Mouse (Mus musculus) kidney, adult 8-10 months (tissue): ENCODE results near the gene Myo5a.

ENCODE experiments used
- DNase-seq, 2 experiments: peaks; one replicate each; pipeline ENCODE4 v3.0.0; 2022

Myo5a gene

DNA sequence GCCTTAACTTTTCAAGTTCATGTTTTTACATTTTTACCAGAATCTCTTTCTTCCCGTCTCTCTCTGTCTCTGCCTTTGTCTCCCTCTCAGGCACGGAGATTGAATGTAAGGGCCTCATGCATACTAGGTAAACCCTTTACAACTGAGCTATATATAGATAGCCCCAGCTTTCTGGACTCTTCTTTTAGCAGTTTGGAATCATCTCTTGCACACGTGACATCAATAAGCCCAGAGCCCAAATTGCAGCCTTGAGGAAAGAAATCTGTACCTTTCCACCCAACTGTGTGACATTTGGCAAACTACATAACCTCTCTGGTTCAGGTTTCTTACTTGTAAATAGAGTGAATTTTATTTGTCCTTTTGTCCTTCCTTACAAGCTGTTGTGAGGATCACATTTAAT is 1.5 kb downstream of the Myo5a start:
- DNase-seq: no peak

DNA sequence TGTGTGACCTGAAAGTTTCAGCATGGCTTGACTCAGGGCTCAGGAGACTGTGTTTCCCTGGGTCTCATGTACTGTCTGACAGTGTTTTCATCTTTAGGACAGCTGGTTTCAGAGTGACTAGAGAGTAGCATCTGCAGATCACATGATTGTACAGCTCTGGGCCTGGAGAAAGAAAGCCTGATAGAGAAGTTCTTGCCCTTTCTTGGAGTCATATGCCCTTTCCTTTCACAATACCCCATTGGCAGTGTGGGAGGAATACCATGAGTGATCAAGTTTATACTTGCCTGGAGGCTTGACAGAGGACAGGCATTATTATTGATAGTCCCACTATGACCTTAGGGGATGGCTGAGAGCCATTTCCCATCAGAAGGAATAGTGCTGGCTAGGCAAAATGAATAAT is 6.4 kb downstream of the Myo5a start:
- DNase-seq: no peak

DNA sequence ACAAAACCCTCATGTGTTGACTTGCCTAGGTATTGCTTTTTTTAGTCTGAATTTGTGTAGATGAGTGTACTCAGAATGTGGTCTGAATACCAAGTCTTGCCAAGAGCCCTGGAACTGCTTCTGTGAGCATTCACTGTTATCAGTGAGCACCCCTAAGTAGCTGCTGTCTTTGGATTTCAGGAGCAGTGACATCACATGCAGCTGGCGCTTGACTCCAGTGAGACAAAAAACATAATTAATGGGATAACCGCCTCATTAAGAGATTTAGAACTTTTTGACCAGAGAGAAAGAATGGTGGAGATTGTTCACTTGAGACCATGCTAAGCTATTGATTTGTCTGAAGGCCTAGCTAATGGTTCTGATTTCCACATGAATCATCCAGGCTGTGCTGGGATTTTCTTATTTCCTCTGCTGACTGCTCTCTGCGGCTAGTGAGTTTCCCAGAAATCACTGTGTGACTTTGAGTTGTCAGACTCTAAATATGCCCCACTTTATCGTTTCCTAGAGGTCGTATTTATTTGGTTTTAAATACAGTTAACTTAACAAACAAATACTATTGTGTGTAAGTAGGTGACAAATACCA is 14.5 kb downstream of the Myo5a start:
- no peak for DNase-seq

GRCm38 (mm10) chr9:75087823-75088222 is 17.0 kb downstream of the Myo5a start:
- DNase-seq: no peak

GRCm38 (mm10) chr9:75089285-75089684 is 18.5 kb downstream of the Myo5a start:
- DNase-seq: no peak

GRCm38 (mm10) chr9:75092134-75092533 is 21.3 kb downstream of the Myo5a start:
- DNase-seq: no peak

DNA sequence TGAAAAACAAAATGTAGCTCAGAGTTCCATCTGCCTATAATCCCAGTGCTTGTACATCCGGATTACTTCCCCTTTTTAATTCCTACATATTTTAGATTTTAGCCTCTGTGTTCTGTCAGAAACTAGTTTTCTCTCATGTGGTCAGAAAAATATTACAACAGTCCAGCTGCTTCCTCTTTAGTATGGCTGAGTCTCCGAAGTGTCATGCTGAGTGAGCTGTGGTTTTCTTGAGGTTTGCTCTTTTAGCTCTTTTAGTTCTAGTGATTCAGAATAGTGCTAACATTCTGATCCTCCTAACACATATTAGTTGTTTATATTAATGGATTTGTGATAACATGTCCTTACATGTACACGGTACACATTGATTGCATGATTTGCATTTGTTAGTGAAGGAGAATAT is 23.9 kb downstream of the Myo5a start:
- no peak for DNase-seq

GRCm38 (mm10) chr9:75098937-75099336 is 28.1 kb downstream of the Myo5a start:
- no peak for DNase-seq

GRCm38 (mm10) chr9:75100157-75100781 is 29.5 kb downstream of the Myo5a start:
- DNase-seq: no peak

- DNase-seq: no peak
These were observed 31.3 kb downstream of the Myo5a start for GRCm38 (mm10) chr9:75102131-75102530.

GRCm38 (mm10) chr9:75116571-75117177 is 45.9 kb downstream of the Myo5a start:
- peak; percentile 62 to 69 for DNase-seq

- DNase-seq: no peak
These were observed 50.3 kb downstream of the Myo5a start for GRCm38 (mm10) chr9:75121126-75121525.

DNA sequence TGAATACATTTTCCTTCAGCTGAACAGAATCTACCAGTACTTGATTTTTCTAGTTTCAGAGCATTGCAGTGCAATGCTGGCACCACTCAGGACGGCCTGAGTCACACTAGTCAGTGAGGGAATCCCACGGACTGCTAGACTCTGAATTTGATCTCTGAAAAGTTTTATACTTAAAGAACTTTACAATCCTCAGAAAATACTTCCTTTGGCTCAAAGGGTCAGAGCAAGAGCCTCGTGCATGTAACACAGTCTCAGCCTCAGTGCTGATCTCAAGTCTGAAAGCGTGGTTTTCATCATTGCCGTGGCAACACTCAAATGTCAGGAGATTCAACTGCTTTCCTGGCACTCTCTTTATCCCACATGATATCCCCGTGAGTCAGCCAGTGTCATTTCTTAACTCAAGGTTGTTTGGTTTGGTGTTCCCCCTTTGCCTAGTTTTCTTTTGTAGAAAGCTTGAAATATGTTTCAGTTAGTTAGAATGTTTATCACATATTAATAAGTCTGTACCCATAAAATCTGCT is 53.4 kb downstream of the Myo5a start:
- no peak for DNase-seq

GRCm38 (mm10) chr9:75130553-75130952 is 59.7 kb downstream of the Myo5a start:
- no peak for DNase-seq

- DNase-seq: peak in 1 of 2 experiments; percentile 25
These were observed 76.1 kb downstream of the Myo5a start for GRCm38 (mm10) chr9:75146911-75147310.

DNA sequence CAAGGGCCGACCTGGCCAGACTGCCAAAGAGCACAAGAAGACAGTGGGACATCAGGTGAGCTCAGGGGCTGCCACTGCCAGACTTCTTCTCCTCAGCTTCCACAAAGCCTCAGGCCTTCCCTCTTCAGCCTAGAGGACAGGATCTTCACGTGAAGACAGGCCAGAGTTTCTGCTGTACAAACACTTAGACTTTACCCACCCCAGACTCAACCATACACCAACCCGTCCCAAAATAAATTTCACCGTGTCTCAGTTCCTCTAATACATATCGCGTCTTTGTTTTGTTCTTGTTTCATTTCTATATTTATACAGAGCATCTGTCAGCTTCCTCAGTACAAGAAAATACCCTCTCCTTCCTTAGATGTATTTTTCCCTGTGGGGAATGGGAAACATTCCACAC is 89.7 kb downstream of the Myo5a start:
- DNase-seq: no peak

DNA sequence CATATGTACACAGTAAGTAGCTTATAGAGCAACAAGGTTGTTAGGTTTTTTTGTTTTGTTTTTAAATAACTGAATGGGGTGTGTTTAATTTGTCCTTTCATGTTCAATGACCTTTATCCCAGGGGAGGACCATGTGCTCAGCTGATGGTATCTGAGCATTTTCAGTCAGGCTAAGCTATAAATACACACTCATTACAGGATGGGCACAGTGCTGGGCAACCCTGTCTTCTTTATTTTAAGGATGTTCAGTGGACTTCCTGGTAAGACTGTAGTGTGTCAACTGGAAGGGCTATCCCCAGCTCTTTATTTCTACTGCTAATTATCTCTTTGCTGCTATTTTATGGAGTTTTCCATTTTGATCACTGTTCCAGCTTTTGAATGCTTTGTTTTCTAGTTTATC is 92.8 kb downstream of the Myo5a start:
- no peak for DNase-seq

- no peak for DNase-seq
These were observed 100.9 kb downstream of the Myo5a start for GRCm38 (mm10) chr9:75171721-75172120.

DNA sequence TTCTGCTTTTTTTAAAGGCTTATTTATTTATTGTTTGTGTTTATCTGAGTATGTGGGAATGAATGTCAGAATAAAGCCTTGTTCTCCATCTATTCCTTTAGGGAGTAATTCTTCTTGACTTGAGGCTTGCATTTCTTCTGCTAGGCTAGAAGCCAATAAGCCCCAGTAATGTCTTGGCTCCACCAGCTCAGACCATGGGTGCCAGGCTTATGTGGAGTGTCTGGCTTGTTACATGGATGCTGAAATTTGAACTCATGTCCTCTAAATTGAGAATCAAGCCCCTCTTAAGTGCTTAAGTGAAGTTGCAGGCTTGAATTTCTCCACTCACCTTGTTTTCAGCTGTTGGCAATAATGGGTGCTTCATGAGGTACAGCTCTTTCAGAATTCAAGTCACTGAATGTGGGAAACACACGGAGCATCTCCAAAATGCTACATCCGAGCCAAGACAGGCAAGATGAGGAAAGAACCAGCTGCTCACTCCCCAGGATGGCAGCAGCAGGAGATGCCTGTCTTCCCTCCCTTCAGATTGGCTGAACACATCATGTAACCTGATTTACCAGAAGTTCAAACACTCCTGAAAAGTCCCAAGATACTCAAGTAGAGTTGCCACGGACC is 116.9 kb downstream of the Myo5a start:
- DNase-seq: no peak

DNA sequence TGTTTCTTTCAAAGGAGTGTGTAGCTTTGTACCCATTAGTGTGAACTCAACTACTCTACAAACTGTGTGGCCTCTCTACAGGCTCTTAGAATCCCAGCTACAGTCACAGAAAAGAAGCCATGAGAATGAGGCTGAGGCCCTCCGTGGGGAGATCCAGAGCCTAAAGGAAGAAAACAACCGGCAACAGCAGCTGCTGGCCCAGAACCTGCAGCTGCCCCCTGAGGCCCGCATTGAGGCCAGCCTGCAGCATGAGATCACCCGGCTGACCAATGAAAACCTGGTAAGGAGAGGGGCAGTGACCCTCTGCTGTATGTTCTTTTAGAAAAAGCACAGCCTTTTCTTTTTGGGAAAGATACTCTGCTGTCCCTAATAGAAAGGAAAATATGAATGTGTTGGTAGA is 123.0 kb downstream of the Myo5a start:
- no peak for DNase-seq

GRCm38 (mm10) chr9:75196335-75196734 is 125.5 kb downstream of the Myo5a start:
- DNase-seq: no peak

DNA sequence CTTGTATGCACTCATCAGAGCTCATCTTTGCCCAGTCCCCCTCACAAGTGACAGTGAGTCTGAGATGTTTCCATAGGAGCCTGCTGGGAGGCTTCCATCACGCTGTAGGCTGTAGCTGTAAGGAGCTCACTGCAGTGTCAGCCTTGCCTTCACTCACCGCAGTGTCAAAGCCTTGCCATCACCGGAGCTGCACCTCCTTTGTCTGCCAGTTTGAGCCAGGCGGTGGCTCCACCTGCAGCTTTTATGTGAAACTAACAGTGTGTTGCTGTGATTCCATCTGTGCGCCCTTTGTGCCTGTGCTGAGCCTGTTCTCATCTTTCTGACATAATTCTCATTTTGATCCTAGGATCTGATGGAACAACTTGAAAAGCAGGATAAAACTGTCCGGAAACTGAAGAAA is 126.5 kb downstream of the Myo5a start:
- peak in 1 of 2 experiments; percentile 41 for DNase-seq

DNA sequence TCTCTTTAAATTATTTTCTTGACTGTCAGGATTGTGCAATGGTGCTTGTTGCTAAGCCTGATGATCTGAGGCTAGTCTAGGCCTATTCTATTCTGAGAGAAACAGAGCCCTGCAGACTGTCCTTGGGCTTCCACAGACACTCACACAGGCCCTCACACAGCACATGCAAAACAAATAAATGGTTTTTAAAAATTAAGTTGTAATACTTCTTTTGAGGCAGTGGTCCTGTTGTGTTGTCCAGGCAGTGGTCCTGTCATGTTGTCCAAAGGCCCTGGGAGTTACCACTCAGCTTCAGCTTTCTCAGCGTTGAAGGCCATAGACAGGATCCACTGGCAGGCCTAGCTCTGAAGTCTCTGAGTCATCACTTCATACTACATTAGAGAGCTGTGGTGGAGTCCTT is 130.7 kb downstream of the Myo5a start:
- no peak for DNase-seq

DNA sequence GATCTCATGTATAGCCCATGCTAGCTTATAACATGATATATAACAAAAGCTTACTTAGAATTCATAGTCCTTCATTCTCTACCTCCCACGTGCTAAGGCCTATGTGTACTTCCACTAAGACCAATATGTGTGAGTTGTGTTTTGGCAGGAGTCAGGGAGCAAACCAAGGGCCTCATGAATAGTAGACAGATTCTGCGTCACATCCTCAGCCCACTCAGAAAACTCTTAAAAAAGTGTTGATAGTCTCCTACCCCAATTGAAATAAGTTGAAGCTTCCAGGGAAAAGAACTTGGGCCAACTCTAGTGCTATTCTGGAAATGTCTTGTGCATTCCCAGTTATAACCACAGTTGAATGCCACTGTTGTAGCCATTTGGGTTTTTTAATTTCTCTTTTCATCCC is 131.2 kb downstream of the Myo5a start:
- no peak for DNase-seq
